Mouse (Mus musculus) hindbrain, embryonic 15.5 days (tissue): ENCODE measurements around the gene Higd2a. TPM values are rescaled to one million over a fixed set of nuclear protein-coding genes. Genes with fewer than 3 reads are reported as not detected.
A peak's percentile ranks its signal among the peaks of the same experiment; 100 is the strongest.

Source experiments
- ATAC-seq: fragments of 200-750 bp; cut with Nextera tagmentation; 2 replicates; pipeline ENCODE4 v1.8.0; 2017; ENCODE audit warnings: low read depth, moderate number of reproducible peaks, moderate TSS enrichment; ENCODE audit not compliant: low FRiP score
- H3K27ac ChIP-seq: fragments of 300-500 bp; sonication (generic); replicated peaks from 2 replicates; pipeline ENCODE4 v1.5.1; 2015; ENCODE audit warnings: mild to moderate bottlenecking, inconsistent platforms
- H3K27me3 ChIP-seq: fragments of 300-500 bp; sonication (generic); 2 replicates; pipeline ENCODE4 v1.6.1; 2015; ENCODE audit warnings: control low read depth, inconsistent platforms
- H3K36me3 ChIP-seq: fragments of 300-500 bp; sonication (generic); 2 replicates; pipeline ENCODE4 v1.6.1; 2015; ENCODE audit warnings: control low read depth, inconsistent platforms
- H3K4me1 ChIP-seq: fragments of 300-500 bp; sonication (generic); replicated peaks from 2 replicates; pipeline ENCODE4 v1.6.1; 2015; ENCODE audit warnings: control low read depth, inconsistent platforms
- H3K4me2 ChIP-seq: fragments of 300-500 bp; sonication (generic); 2 replicates; pipeline ENCODE4 v1.6.1; 2015; ENCODE audit warnings: moderate library complexity, mild to moderate bottlenecking, inconsistent platforms
- H3K4me3 ChIP-seq: fragments of 300-500 bp; sonication (generic); 2 replicates; pipeline ENCODE4 v1.5.1; 2015; ENCODE audit warnings: mild to moderate bottlenecking, inconsistent platforms
- H3K9ac ChIP-seq: fragments of 300-500 bp; sonication (generic); 2 replicates; pipeline ENCODE4 v1.6.1; 2015; ENCODE audit warnings: inconsistent platforms
- H3K9me3 ChIP-seq: fragments of 300-500 bp; sonication (generic); 2 replicates; pipeline ENCODE4 v1.6.1; 2016; ENCODE audit warnings: control low read depth, inconsistent platforms
- WGBS: fragments of 180-500 bp; shearing (Covaris S2); methylation state at CpG from one replicate; pipeline ENCODE4 v1.1.7; 2015; 5-methylcytosine and 5-hydroxymethylcytosine counted together
- polyA plus RNA-seq: library from polyadenylated mRNA; unstranded; fragments of >200 nt; fragmentation: Nextera tagmentation; extraction: Ambion mirVana; gene quantifications from 2 replicates; pipeline ENCODE4 v1.2.1, GENCODE M21; 2015

Gene Higd2a
- polyA plus RNA-seq, 1 experiment from 2014 or later, result 261 TPM

DNA sequence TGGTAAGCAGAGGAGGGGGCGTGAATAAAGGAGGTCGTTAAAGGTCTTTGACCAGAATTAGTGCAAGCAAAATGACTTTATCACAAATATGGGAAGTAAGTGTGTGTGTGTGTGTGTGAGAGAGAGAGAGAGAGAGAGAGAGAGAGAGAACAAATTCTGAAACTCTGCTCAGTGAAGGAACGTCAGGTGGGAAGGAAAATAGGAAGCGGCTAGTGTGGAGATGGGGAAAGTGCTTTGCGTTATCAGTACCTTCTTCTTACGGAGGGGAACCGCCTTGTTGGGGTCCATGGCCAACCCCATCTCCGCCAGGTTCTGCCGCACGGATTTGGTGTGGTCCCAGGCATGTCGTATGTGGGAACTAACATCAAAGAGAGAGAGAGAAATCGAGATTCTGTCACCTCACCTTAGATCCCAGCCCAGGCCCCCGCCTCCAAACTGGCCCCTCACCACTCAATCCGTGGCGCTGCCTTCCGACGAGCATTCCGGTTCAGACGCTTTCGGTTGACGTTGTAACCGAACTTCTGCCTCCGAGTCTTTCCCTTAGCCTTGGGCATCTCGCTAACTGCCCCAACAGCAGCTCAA lies 502 bp upstream of the Higd2a start:
- WGBS, result 3% methylated on average over 24 of the region's 24 CpGs
- H3K9ac ChIP-seq, result peak overlapping the region; percentile 61
- H3K9me3 ChIP-seq, result no peaks in the 10 kb centered on the region
- ATAC-seq, result no peak; the same call in 1 of the 2 replicates
- peak overlapping the region; percentile 96 for H3K27ac ChIP-seq
- peaks cover 33% of the 10 kb centered on the region for H3K4me1 ChIP-seq
- peak overlapping the region; percentile 95 for H3K4me3 ChIP-seq
- no peaks in the 10 kb centered on the region for H3K27me3 ChIP-seq
- peaks cover 20% of the 10 kb centered on the region for H3K36me3 ChIP-seq
- peak overlapping the region; percentile 77 for H3K4me2 ChIP-seq

DNA sequence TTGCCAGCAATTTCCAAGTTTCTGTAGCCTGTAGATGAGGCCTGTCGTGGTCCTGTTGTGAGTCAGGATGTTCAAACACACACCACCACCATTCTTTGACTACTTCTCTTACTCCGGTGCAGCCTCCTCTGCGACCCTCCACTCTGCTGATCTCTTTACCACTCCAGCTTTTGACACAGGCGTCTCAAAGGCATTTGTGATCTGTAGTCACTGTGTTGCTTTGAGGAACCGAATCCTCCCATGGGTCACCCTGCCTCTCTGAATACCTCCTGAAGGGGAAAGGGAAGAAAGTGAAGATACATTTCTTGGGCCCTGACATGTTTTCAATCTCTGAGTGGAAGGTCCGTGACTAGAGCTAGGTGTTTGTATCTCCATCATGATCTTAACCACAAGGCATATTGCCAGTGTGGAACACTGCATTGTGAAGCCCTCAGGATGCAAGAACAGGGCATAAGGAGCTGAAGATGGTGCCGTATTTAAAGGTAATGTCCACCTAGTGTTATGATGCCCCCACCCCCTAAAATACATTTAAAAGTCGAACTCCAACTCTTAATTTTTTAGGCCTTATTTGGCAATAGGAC lies 1.9 kb downstream of the Higd2a start:
- H3K9ac ChIP-seq, result no peak overlapping the region
- 93% methylated on average over 8 of the region's 8 CpGs for WGBS
- H3K27ac ChIP-seq, result no peak overlapping the region
- H3K36me3 ChIP-seq, result peaks cover 10% of the 10 kb centered on the region
- peaks cover 37% of the 10 kb centered on the region for H3K4me1 ChIP-seq
- ATAC-seq, result no peak
- H3K4me3 ChIP-seq, result no peak overlapping the region
- peak overlapping the region; percentile 77 for H3K4me2 ChIP-seq
- no peaks in the 10 kb centered on the region for H3K9me3 ChIP-seq
- no peaks in the 10 kb centered on the region for H3K27me3 ChIP-seq

DNA sequence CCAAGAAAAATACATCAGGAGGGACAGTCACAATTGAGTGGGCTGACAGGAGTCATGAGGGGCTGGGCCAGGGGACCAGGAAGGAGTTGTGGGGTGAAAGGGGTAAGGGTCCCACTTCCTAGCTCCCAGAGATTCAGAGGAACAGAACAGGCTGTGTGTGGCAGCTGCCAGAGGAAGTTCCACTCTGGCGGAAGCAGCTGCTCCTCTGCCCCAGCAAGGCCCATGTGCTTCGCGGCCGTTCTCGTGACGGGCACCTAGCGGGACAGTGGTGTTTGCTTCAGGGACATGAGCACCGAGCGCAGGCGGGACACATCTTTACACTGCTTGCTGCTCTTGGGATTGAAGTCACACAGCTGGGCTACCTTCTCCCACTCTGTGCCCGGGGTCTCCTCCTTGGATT lies 3.6 kb downstream of the Higd2a start:
- WGBS, result 81% methylated on average over 11 of the region's 11 CpGs
- ATAC-seq, result no peak
- Histone ChIP-seq H3K36me3 (peaks cover 23% of the 10 kb centered on the region; the same call in 1 of the 2 replicates), H3K4me3 (no peak overlapping the region), H3K9me3 (no peaks in the 10 kb centered on the region), H3K4me1 (peaks cover 36% of the 10 kb centered on the region), H3K9ac (no peak overlapping the region), H3K4me2 (no peak overlapping the region), H3K27ac (no peak overlapping the region), H3K27me3 (no peaks in the 10 kb centered on the region)

DNA sequence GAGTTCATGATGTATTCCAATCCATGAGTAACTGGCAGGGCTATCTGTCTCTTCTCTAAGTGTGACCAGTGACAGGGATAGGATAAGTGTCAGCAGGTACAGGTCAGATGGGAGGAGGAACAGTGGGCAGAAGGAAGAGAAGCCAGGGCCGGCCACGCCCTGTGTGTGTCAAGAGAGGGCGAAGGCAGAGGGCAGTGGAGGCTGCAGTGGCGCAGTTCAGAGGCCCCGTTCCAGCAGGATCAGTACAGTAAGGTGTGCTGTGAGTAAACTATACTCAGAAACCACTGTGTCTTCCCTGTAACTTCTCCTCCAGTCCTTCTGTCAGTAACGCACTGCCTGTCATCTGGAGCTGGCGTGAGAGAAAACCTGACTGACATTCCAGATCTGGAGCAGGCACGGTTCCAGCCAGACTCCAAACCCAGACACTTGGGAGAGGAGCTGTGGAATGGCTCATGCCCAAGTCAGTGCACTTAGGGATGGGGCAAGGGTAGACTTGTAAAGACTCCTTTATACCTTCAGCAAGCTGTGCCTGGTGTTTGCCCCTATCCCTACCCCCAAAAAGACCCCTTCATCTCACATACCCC lies 6.2 kb downstream of the Higd2a start:
- no peaks in the 10 kb centered on the region for H3K9me3 ChIP-seq
- H3K4me2 ChIP-seq, result no peak overlapping the region
- no peak overlapping the region for H3K9ac ChIP-seq
- H3K36me3 ChIP-seq, result peaks cover 40% of the 10 kb centered on the region
- no peaks in the 10 kb centered on the region for H3K27me3 ChIP-seq
- peaks cover 25% of the 10 kb centered on the region for H3K4me1 ChIP-seq
- no peak overlapping the region for H3K27ac ChIP-seq
- 79% methylated on average over 8 of the region's 8 CpGs for WGBS
- peak; percentile 23; the same call in 1 of the 2 replicates for ATAC-seq
- no peak overlapping the region for H3K4me3 ChIP-seq

DNA sequence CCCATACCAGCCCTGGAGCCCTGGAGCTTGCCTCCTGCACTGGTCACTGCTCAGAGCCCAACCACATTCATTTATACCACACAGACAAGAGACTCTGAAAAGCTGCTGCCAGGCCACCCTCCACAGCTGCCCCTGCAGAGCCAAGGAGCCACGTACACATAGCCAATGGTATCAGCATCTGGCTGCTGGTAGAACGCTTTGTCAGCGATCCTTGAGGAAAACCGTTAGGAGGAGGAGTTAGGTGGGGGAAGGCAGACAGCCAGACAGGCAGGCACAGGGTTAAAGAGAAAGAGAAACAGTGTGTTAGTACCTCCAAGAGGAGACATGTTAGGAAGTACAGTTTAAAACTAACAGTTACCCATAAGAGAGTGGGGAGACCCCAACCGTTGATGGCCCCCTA lies 6.9 kb downstream of the Higd2a start:
- H3K4me3 ChIP-seq, result no peak overlapping the region
- ATAC-seq, result no peak
- no peak overlapping the region for H3K4me2 ChIP-seq
- H3K36me3 ChIP-seq, result peaks cover 45% of the 10 kb centered on the region
- no peak overlapping the region for H3K27ac ChIP-seq
- 60% methylated on average over 5 of the region's 5 CpGs for WGBS
- no peak overlapping the region for H3K9ac ChIP-seq
- peaks cover 18% of the 10 kb centered on the region for H3K4me1 ChIP-seq
- no peaks in the 10 kb centered on the region for H3K27me3 ChIP-seq
- no peaks in the 10 kb centered on the region for H3K9me3 ChIP-seq

DNA sequence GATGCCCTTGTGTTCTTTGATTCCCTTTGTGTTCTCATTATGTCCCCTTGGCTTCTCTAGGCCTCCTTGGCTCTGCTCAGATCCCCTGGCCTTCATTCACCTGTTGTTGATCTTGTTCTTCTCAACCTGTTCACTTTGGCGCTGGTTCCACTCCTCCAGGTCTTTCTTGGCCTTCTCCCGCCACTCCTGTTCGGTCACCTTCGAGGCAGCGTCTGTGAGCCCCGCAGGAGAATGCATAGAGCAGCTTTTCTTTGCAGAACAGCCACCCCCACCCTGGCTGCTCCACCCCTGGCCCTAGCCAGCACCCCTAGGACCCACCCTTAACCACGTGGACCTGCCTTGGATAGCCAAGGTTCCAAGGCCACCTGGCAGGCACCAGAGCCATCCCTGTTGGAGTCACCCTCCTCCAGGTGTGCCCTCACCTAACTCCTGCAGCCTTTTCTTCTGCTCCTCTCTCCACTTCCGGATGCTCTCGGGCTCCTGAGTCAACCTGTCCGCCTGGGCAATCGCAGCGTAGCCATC lies 8.7 kb downstream of the Higd2a start:
- Histone ChIP-seq H3K9ac (no peak overlapping the region), H3K9me3 (no peaks in the 10 kb centered on the region), H3K4me2 (no peak overlapping the region), H3K36me3 (peaks cover 45% of the 10 kb centered on the region), H3K27ac (no peak overlapping the region), H3K27me3 (no peaks in the 10 kb centered on the region), H3K4me3 (no peak overlapping the region), H3K4me1 (0 out of 2 replicates have a peak, but pooled peaks cover 9% of the 10 kb centered on the region)
- WGBS, result 90% methylated on average over 12 of the region's 12 CpGs
- no peak for ATAC-seq

DNA sequence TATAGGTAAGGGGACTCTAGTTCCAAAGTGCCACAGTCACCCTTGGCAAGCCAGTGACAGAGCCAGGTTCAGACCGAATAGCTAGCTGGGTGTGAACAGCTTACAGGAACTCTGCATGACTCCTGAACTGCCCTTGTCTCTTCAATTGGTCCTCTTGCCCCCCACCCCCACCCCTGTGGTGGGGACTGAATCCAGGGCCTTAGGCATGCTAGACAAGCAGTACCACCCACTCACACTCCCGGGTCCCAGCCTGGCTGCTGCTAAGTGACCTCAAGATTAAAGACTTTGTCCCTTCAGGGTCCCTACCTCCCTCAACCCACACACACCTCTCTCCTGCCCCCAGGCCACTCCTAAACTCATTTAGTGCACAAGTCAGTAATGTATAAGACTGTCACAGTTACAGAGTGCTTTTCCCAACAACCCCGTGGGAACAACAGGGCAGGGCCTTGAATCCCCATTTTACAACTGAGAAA lies 12.7 kb downstream of the Higd2a start:
- Histone ChIP-seq H3K4me1 (no peaks in the 10 kb centered on the region), H3K9ac (no peak overlapping the region), H3K9me3 (no peaks in the 10 kb centered on the region), H3K36me3 (peaks cover 40% of the 10 kb centered on the region), H3K27me3 (no peaks in the 10 kb centered on the region), H3K27ac (no peak overlapping the region), H3K4me2 (no peak overlapping the region), H3K4me3 (no peak overlapping the region)
- 62% methylated on average over 3 of the region's 3 CpGs for WGBS
- ATAC-seq, result no peak

DNA sequence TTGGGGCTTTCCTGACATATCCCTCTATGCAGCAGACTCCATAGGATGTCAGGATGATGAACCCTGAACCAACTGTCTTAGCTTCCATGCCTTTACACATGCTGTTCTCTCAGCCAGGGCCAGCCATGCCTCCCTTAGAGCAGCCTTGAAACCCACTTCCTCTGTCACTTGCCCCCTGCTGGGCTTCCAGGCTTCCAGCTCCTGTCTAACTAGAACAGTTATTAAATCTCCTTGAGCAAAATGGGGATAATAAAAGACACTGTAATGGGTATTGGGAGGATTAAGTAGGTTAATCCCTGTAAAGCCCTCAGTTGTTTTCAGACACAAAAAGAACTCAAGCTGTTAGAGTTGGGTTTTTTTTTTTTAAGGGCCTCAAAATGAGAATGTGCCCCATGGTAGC lies 13.5 kb downstream of the Higd2a start:
- H3K9ac ChIP-seq, result no peak overlapping the region
- H3K4me1 ChIP-seq, result peaks cover 6% of the 10 kb centered on the region
- no peak overlapping the region for H3K4me2 ChIP-seq
- H3K27ac ChIP-seq, result no peak overlapping the region
- no peaks in the 10 kb centered on the region for H3K27me3 ChIP-seq
- no peaks in the 10 kb centered on the region for H3K9me3 ChIP-seq
- ATAC-seq, result no peak
- no peak overlapping the region for H3K4me3 ChIP-seq
- H3K36me3 ChIP-seq, result peaks cover 33% of the 10 kb centered on the region

DNA sequence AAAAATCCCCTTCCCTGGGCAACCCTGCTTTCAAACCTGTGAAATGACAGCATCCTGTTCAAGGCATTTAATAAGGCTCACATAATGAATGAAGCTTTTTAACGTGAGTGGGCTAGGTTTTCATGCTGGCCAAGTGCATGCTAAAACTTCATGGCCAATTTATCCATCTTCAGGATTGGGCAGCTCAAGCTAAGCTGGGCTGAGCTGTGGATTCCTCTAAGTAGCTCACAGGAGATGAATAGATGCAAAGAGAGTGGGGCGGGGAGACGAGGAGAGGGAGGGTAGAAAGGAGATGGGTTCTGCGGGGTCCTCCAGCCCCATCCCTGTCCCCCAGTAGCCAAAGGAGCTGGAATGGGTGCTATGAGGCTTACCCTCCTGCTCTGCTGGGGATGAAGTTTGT lies 14.2 kb downstream of the Higd2a start:
- ATAC-seq, result no peak
- 53% methylated on average over 4 of the region's 4 CpGs for WGBS
- Histone ChIP-seq H3K9ac (no peak overlapping the region), H3K27ac (no peak overlapping the region), H3K9me3 (no peaks in the 10 kb centered on the region), H3K4me2 (no peak overlapping the region), H3K4me3 (no peak overlapping the region), H3K27me3 (no peaks in the 10 kb centered on the region), H3K36me3 (peaks cover 26% of the 10 kb centered on the region), H3K4me1 (peaks cover 13% of the 10 kb centered on the region)

DNA sequence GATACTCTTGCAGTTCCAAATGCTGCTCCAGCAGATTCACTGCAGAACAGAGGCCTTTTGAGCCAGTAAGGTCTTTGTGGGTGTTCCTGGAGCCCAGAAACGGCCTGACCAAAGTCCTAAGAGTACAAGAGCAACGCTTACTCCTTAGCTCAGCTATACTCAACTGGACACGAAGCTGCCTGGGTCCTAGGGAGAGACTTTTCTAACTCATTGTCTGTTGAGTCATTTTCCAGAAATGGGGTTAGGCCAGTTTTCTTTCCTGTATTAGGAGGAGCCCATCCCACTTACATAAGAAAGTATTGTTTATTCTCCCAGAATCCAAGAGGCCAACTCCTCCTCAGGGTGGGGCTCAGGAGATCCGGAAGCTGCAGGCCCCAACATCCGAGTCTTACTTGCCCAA lies 15.4 kb downstream of the Higd2a start:
- Histone ChIP-seq H3K4me3 (no peak overlapping the region), H3K27ac (no peak overlapping the region), H3K27me3 (no peaks in the 10 kb centered on the region), H3K4me1 (peaks cover 25% of the 10 kb centered on the region), H3K36me3 (0 out of 2 replicates have a peak, but pooled peaks cover 19% of the 10 kb centered on the region), H3K9me3 (no peaks in the 10 kb centered on the region), H3K4me2 (no peak overlapping the region), H3K9ac (no peak overlapping the region)
- no peak for ATAC-seq
- WGBS, result 79% methylated on average over 5 of the region's 5 CpGs

DNA sequence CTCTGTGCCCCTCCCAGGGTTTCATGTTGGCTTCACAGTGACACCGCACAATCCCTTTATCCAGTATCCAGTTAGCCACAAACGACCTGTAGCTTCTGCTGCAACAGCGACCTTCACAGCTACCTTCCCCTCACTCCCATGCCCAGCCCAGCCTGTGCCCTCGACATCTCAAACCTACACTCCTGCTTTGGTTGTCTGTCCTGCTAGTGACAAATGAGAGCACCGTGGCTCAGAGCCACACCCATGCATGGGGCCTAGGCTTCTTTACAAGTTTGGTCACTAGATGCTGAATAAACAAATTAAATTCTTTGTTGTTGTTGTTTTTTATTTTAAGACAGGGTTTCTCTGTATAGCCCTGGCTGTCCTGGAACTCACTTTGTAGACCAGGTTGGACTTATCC lies 17.2 kb downstream of the Higd2a start:
- H3K9me3 ChIP-seq, result no peaks in the 10 kb centered on the region
- H3K27me3 ChIP-seq, result no peaks in the 10 kb centered on the region
- H3K27ac ChIP-seq, result no peak overlapping the region
- H3K36me3 ChIP-seq, result 0 out of 2 replicates have a peak, but pooled peaks cover 9% of the 10 kb centered on the region
- H3K4me3 ChIP-seq, result no peak overlapping the region
- no peak for ATAC-seq
- peaks cover 33% of the 10 kb centered on the region for H3K4me1 ChIP-seq
- 77% methylated on average over 5 of the region's 5 CpGs for WGBS
- H3K9ac ChIP-seq, result no peak overlapping the region
- no peak overlapping the region for H3K4me2 ChIP-seq

DNA sequence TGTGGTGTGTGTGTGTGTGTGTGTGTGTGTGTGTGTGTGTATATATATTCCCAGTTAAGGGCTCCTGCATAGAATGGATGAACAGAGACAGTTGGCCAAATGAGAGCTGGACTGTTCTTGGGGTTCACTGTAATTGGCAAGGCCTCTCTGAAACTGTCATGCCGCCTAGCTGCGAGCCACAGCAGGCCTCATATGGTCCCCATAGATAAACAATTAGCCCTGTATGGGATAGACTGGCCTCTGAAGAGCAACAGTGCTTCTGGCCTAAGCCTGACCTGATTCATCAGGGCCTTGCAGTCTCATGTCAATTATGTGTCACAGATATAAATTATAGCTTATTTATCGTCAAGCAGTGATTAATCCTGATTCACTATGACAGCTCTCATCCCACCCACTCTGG lies 18.0 kb downstream of the Higd2a start:
- Histone ChIP-seq H3K9ac (0 out of 2 replicates have a peak overlapping the region, but pooled peaks have one; percentile 23), H3K4me1 (peaks cover 33% of the 10 kb centered on the region), H3K4me2 (peak overlapping the region; percentile 85), H3K4me3 (no peak overlapping the region), H3K9me3 (no peaks in the 10 kb centered on the region), H3K27ac (no peak overlapping the region), H3K36me3 (0 out of 2 replicates have a peak, but pooled peaks cover 9% of the 10 kb centered on the region), H3K27me3 (no peaks in the 10 kb centered on the region)
- ATAC-seq, result no peak
- WGBS, result 58% methylated on average over 3 of the region's 3 CpGs
